Mouse (Mus musculus) midbrain, embryonic 15.5 days (tissue): ENCODE results near the gene Hdc. TPM values are rescaled to one million over a fixed set of nuclear protein-coding genes. Genes with fewer than 3 reads are reported as not detected.
A peak's percentile ranks its signal among the peaks of the same experiment; 100 is the strongest.
"Not testable (repeated sequence)": the region's sequence is repeated elsewhere in the genome, so short reads cannot be mapped to it uniquely, and the experiment has no call there.

Experiments used
- ATAC-seq: fragments of 200-750 bp; cut with Nextera tagmentation; replicated peaks from 2 replicates; pipeline ENCODE4 v1.8.0; 2017; ENCODE audit warnings: moderate TSS enrichment
- H3K27ac ChIP-seq: fragments of 300-500 bp; sonication (generic); 2 replicates; pipeline ENCODE4 v1.5.1; 2015; ENCODE audit warnings: mild to moderate bottlenecking, inconsistent platforms
- H3K27me3 ChIP-seq: fragments of 300-500 bp; sonication (generic); replicated peaks from 2 replicates; pipeline ENCODE4 v1.6.1; 2015; ENCODE audit warnings: inconsistent platforms
- H3K36me3 ChIP-seq: fragments of 300-500 bp; sonication (generic); replicated peaks from 2 replicates; pipeline ENCODE4 v1.6.1; 2015; ENCODE audit warnings: inconsistent platforms
- H3K4me1 ChIP-seq: fragments of 300-500 bp; sonication (generic); 2 replicates; pipeline ENCODE4 v1.6.1; 2015; ENCODE audit warnings: inconsistent platforms
- H3K4me2 ChIP-seq: fragments of 300-500 bp; sonication (generic); 2 replicates; pipeline ENCODE4 v1.6.1; 2015; ENCODE audit warnings: inconsistent platforms, mild to moderate bottlenecking, moderate library complexity
- H3K4me3 ChIP-seq: fragments of 300-500 bp; sonication (generic); 2 replicates; pipeline ENCODE4 v1.5.1; 2015; ENCODE audit warnings: mild to moderate bottlenecking, inconsistent platforms
- H3K9ac ChIP-seq: fragments of 300-500 bp; sonication (generic); 2 replicates; pipeline ENCODE4 v1.6.1; 2015; ENCODE audit warnings: mild to moderate bottlenecking, inconsistent platforms
- H3K9me3 ChIP-seq: fragments of 300-500 bp; sonication (generic); 2 replicates; pipeline ENCODE4 v1.6.1; 2016; ENCODE audit warnings: inconsistent platforms
- WGBS: fragments of 180-500 bp; shearing (Covaris S2); methylation state at CpG from one replicate; pipeline ENCODE4 v1.1.7; 2015; ENCODE audit warnings: mixed read lengths; 5-methylcytosine and 5-hydroxymethylcytosine counted together
- polyA plus RNA-seq: library from polyadenylated mRNA; unstranded; fragments of >200 nt; fragmentation: Nextera tagmentation; extraction: Ambion mirVana; gene quantifications from 2 replicates; pipeline ENCODE4 v1.2.1, GENCODE M21; 2015

Hdc gene
- polyA plus RNA-seq, 1 experiment from 2014 or later, result 1.8 TPM

GRCm38 (mm10) chr2:126623138-126623537, 4.0 kb upstream of the Hdc start:
- ATAC-seq, result no peak
- Histone ChIP-seq H3K4me1 (no peaks in the 10 kb centered on the region), H3K4me2 (no peak overlapping the region), H3K4me3 (no peak overlapping the region), H3K9ac (no peak overlapping the region), H3K36me3 (no peaks in the 10 kb centered on the region), H3K27ac (no peak overlapping the region), H3K27me3 (no peaks in the 10 kb centered on the region), H3K9me3 (no peaks in the 10 kb centered on the region)

GRCm38 (mm10) chr2:126622455-126622854, 3.4 kb upstream of the Hdc start:
- no peaks in the 10 kb centered on the region for H3K4me1 ChIP-seq
- no peak overlapping the region for H3K4me3 ChIP-seq
- H3K4me2 ChIP-seq, result no peak overlapping the region
- H3K36me3 ChIP-seq, result no peaks in the 10 kb centered on the region
- H3K27me3 ChIP-seq, result no peaks in the 10 kb centered on the region
- WGBS, result 84% methylated on average over 2 of the region's 2 CpGs
- H3K9ac ChIP-seq, result no peak overlapping the region
- no peak for ATAC-seq
- no peak overlapping the region for H3K27ac ChIP-seq
- no peaks in the 10 kb centered on the region for H3K9me3 ChIP-seq

- no peak for ATAC-seq
- no peaks in the 10 kb centered on the region for H3K9me3 ChIP-seq
- H3K4me1 ChIP-seq, result no peaks in the 10 kb centered on the region
- no peak overlapping the region for H3K4me3 ChIP-seq
- no peak overlapping the region for H3K4me2 ChIP-seq
- no peaks in the 10 kb centered on the region for H3K36me3 ChIP-seq
- H3K27me3 ChIP-seq, result no peaks in the 10 kb centered on the region
- 22% methylated on average over 8 of the region's 8 CpGs for WGBS
- no peak overlapping the region for H3K9ac ChIP-seq
- no peak overlapping the region for H3K27ac ChIP-seq
Measured at GRCm38 (mm10) chr2:126618470-126619179, 474 bp downstream of the Hdc start.

GRCm38 (mm10) chr2:126615355-126615754, 3.7 kb downstream of the Hdc start:
- H3K9ac ChIP-seq, result no peak overlapping the region
- no peaks in the 10 kb centered on the region for H3K9me3 ChIP-seq
- ATAC-seq, result no peak
- H3K27ac ChIP-seq, result no peak overlapping the region
- H3K27me3 ChIP-seq, result no peaks in the 10 kb centered on the region
- 84% methylated on average over 3 of the region's 3 CpGs for WGBS
- H3K4me1 ChIP-seq, result no peaks in the 10 kb centered on the region
- H3K4me3 ChIP-seq, result no peak overlapping the region
- H3K36me3 ChIP-seq, result no peaks in the 10 kb centered on the region
- no peak overlapping the region for H3K4me2 ChIP-seq

- not testable (repeated sequence) for H3K9ac ChIP-seq, H3K9me3 ChIP-seq, H3K27ac ChIP-seq, H3K36me3 ChIP-seq, H3K4me3 ChIP-seq, ATAC-seq, H3K27me3 ChIP-seq, H3K4me1 ChIP-seq, H3K4me2 ChIP-seq
- 80% methylated on average over 12 of the region's 12 CpGs for WGBS
Measured at GRCm38 (mm10) chr2:126609600-126609999, 9.5 kb downstream of the Hdc start.

GRCm38 (mm10) chr2:126607553-126608203, 11.4 kb downstream of the Hdc start:
- whole genome bisulfite sequencing, result 69% methylated on average over 10 of the region's 10 CpGs
- Histone ChIP-seq H3K9me3 (no peaks in the 10 kb centered on the region), H3K27ac (no peak overlapping the region)

GRCm38 (mm10) chr2:126606688-126607062, 12.4 kb downstream of the Hdc start:
- ATAC-seq, result no peak
- no peak overlapping the region for H3K9ac ChIP-seq
- no peak overlapping the region for H3K27ac ChIP-seq
- no peaks in the 10 kb centered on the region for H3K4me1 ChIP-seq
- H3K4me3 ChIP-seq, result no peak overlapping the region
- H3K36me3 ChIP-seq, result no peaks in the 10 kb centered on the region
- 73% methylated on average over 4 of the region's 4 CpGs for WGBS
- no peaks in the 10 kb centered on the region for H3K27me3 ChIP-seq
- no peak overlapping the region for H3K4me2 ChIP-seq
- no peaks in the 10 kb centered on the region for H3K9me3 ChIP-seq

More at GRCm38 (mm10) chr2:126607553-126608203, 11.4 kb downstream of the Hdc start:
- Histone ChIP-seq H3K4me3 (no peak overlapping the region), H3K36me3 (no peaks in the 10 kb centered on the region), H3K27me3 (no peaks in the 10 kb centered on the region), H3K4me1 (no peaks in the 10 kb centered on the region), H3K9ac (no peak overlapping the region), H3K4me2 (no peak overlapping the region)
- ATAC-seq, result no peak

GRCm38 (mm10) chr2:126606061-126606687, 12.9 kb downstream of the Hdc start:
- WGBS, result 88% methylated on average over 15 of the region's 15 CpGs

GRCm38 (mm10) chr2:126601918-126602600, 17.0 kb downstream of the Hdc start:
- H3K9me3 ChIP-seq, result no peaks in the 10 kb centered on the region
- no peaks in the 10 kb centered on the region for H3K4me1 ChIP-seq
- no peaks in the 10 kb centered on the region for H3K27me3 ChIP-seq
- H3K27ac ChIP-seq, result no peak overlapping the region
- ATAC-seq, result no peak
- H3K4me3 ChIP-seq, result no peak overlapping the region
- no peak overlapping the region for H3K4me2 ChIP-seq
- H3K36me3 ChIP-seq, result no peaks in the 10 kb centered on the region
- WGBS, result 88% methylated on average over 14 of the region's 14 CpGs
- no peak overlapping the region for H3K9ac ChIP-seq

More at GRCm38 (mm10) chr2:126606061-126606687, 12.9 kb downstream of the Hdc start:
- no peak overlapping the region for H3K4me3 ChIP-seq
- H3K27ac ChIP-seq, result no peak overlapping the region
- H3K4me2 ChIP-seq, result no peak overlapping the region
- no peaks in the 10 kb centered on the region for H3K27me3 ChIP-seq
- ATAC-seq, result no peak
- H3K36me3 ChIP-seq, result no peaks in the 10 kb centered on the region
- no peaks in the 10 kb centered on the region for H3K9me3 ChIP-seq
- no peaks in the 10 kb centered on the region for H3K4me1 ChIP-seq
- H3K9ac ChIP-seq, result no peak overlapping the region

- ATAC-seq, result no peak
- no peak overlapping the region for H3K9ac ChIP-seq
- H3K4me1 ChIP-seq, result no peaks in the 10 kb centered on the region
- no peak overlapping the region for H3K4me3 ChIP-seq
- H3K36me3 ChIP-seq, result no peaks in the 10 kb centered on the region
- 79% methylated on average over 14 of the region's 14 CpGs for WGBS
- no peaks in the 10 kb centered on the region for H3K9me3 ChIP-seq
- no peak overlapping the region for H3K4me2 ChIP-seq
- no peaks in the 10 kb centered on the region for H3K27me3 ChIP-seq
- H3K27ac ChIP-seq, result no peak overlapping the region
Measured at GRCm38 (mm10) chr2:126600533-126600932, 18.6 kb downstream of the Hdc start.

- H3K9ac ChIP-seq, result no peak overlapping the region
- no peaks in the 10 kb centered on the region for H3K36me3 ChIP-seq
- H3K4me3 ChIP-seq, result no peak overlapping the region
- no peaks in the 10 kb centered on the region for H3K4me1 ChIP-seq
- H3K27me3 ChIP-seq, result no peaks in the 10 kb centered on the region
- no peak overlapping the region for H3K4me2 ChIP-seq
- H3K9me3 ChIP-seq, result no peaks in the 10 kb centered on the region
- 0 out of 2 replicates have a peak, but pooled peaks have one; percentile 42 for ATAC-seq
- 23% methylated on average over 3 of the region's 3 CpGs for WGBS
- no peak overlapping the region for H3K27ac ChIP-seq
Measured at GRCm38 (mm10) chr2:126599005-126599404, 20.1 kb downstream of the Hdc start.

GRCm38 (mm10) chr2:126598359-126598758, 20.7 kb downstream of the Hdc start:
- Histone ChIP-seq H3K27me3 (no peaks in the 10 kb centered on the region), H3K4me3 (no peak overlapping the region), H3K4me1 (no peaks in the 10 kb centered on the region), H3K4me2 (no peak overlapping the region), H3K9ac (no peak overlapping the region), H3K27ac (no peak overlapping the region), H3K36me3 (no peaks in the 10 kb centered on the region), H3K9me3 (no peaks in the 10 kb centered on the region)
- ATAC-seq, result no peak
- WGBS, result 56% methylated on average over 2 of the region's 2 CpGs
